Mouse (Mus musculus): ENCODE measurements around the gene Il31.
"Not testable (repeated sequence)": the region's sequence is repeated elsewhere in the genome, so short reads cannot be mapped to it uniquely, and the experiment has no call there.

The Il31 gene

DNA sequence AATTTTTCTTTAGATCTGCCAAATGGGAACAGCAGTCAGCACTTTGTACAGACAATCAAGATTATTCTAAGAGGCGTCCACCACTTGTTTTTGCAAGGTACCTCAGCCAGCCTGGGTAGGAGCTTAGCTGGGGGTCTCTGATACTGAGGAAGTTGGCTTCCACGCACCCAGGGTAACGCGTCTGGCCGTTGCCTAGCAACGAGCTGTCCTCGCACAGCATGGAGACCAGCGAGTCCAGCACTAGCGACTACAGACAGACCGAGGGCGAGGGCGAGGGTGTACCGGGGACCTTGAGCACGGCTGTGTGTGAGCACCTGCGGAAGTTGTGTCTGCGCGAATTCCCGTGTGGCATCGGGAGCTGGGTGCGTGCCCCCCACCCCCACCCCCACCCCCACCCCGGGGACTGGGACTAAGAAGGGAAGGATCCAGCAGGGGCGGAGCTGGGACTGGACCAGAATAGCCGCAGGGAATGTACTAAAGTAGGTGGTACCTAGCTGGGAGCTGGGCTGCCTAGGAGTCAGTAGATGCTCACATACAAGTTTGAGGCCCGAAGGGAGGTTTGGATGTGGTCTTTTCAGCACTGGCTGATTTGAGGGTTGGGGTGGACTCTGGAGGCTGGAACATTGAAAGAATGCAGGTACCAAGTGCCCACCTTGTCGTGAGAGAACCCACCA is at the start of gene Il31, which contains the start of gene Lrrc43:
Gene Il31 (minus strand): TSS at position 378 of the 674 bp plus-strand sequence.
Gene Lrrc43 (plus strand): TSS at position 194 of the 674 bp plus-strand sequence.
- DNase-seq (ENCODE audit: low spot score) = no peak

DNA sequence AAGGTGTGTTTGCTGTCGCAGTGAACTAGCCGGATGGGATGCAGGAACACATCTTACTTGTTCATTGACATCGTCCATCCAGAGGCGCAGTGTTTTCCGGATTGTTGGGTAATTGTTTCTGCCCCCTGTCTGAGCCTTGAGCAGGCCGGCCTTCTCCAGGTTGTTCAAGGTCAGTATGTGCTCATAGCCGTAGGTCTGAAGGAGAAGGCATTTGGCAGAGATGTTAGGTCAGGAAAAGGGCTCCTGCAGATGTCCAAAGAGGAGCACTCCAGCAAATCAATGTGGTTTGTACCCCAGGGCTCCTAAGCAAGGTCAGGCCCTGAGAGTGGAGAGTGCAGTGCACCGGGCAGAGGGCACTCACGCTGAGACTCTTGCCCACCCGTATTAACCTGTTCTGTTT is 44.5 kb upstream of the Il31 start:
- DNase-seq (ENCODE audit: low spot score) = no peak

DNA sequence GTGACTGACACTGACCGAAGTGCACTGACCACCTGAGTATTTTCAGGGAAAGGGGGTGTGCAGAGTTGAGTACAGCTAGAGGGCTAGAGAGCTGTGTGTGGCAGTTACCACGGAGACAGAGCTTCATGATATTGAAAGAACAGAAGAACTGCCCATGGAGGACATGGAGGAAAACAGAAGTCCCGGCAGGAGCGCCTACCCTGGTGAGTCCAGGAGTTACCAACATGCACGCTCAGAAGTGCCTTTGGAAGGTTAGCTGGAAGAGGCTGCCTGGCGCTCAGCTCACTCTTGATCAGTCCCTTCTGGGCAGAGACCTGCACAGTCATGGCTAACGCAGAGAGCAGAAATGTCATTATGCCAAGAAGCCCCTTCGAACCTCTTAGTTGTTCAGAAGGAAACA is 40.8 kb upstream of the Il31 start:
- no peak for DNase-seq (ENCODE audit: low spot score)

DNA sequence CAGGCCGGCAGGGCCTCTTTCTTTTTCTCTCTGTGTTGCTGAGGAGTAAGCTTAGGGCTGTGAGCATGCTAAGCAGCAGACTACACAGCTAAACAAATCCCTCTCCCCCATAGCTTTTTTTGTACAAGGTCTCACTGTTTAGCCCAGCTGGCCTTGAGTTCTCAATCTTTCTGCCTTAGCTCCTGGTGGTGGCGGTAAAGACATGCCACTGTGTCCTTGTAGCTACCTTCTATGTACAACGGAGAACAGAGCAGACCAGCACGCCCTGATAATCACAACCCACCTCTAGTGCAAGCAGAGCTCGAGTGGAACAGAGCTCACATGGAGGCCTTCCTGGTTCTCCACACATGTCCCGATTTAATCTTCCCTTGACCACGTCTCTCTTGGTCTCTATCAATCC is 39.4 kb upstream of the Il31 start:
- no peak for DNase-seq (ENCODE audit: low spot score)

DNA sequence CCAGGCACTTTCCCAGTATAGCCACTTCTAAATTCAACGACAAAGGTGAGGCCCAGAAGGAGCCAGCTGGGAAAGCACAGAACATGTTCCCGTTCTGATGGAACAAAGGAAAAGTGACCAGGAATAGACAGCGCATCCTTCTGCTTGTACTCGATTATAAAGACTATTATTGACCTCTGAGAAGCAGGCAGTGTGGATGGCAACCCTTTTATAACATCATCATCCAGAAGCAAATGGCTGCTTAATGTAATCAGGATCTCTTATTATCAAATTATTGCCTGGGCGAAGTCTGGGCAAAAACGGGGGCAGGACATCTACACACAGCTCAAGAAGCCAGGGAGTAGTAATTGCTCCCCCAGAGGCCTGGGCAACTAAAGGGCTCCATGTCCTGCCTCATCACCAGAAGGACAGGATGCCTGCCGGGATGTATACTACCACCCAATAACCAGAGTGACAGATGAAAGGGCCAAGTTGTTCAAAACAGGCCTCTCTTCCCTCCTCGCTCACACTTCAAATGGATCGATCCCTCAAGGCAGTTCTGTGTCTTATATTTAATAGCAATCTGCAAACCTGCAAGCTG is 36.7 kb upstream of the Il31 start:
- DNase-seq (ENCODE audit: low spot score) = no peak

DNA sequence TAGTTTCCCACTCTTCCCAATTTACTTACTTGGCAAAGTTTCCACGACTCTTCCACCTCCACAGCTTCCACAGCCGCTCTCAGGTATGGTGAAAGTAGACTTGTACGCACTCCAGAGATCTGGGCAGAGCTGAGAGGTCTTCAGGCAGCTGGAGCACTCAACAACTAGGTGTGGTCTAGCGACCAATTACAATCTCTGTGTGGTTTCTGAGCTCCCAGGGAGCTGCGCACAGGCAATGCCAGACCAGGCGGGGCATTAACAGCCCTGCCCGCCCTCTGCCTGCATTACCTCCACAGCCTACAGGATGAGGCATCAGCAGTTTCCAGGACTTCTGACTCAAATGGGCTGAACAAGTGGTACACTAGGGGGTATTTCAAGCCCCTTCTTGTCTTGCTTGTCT is 36.0 kb upstream of the Il31 start, which contains the start of gene Gm49027:
Gene Gm49027 (minus strand): TSS at position 208 of the 400 bp plus-strand sequence.
- no peak for DNase-seq (ENCODE audit: low spot score)

DNA sequence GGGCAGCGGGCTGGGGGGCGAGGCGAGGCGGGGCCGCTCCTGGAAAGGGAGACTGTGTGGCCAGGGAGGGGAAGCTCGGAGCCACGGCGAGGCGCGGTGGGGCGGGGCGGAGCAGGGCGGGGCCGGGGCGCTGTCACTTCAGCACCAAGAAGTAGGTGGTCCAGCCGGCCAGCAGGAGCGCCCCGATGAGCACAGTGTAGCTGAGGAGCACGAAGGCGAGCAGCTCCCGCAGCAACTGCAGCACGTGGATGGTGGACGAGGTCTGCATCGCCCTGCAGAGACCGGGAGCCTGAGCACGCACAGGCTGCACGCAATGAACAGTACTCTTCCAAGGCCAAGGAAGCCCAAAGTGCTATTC is 35.1 kb upstream of the Il31 start:
- peak; percentile 41 for DNase-seq (ENCODE audit: low spot score)

DNA sequence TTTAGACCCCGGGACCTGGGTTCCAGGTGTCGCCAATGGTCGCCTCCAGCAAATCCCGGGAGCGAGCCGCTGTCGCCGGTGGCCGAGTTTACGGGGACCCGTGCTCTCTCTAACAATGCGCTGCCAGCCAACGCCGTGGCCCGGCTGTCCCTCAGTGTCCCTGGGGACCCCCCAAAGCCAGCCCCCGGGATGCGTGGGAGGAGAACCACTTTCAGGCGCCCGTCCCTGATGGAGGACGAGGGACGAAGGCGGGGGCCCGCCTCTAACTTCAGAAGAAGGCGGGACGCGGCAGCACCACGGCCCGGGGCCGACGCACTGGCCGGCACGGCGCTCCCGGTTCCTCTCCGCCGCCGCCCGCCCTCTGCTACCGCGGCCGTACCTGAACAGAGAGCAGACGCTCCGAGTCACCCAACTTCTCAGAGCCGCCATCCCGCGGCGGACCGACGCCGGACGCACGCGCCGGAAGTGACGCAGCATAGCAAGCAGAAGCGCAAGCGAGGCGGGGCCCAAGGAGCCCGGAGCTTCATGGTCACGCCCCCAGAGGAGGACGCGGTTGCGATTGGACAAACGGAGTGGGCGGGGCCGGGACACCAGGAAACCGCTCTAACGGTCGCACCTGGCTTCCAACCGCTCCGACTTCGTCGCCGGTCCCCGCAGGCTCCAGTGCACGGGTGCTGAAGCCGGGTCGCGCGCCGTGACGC is 34.6 kb upstream of the Il31 start, which contains the start of gene Diablo:
Gene Diablo (minus strand): TSS at position 485 of the 701 bp plus-strand sequence.
- peak; percentile 92 for DNase-seq (ENCODE audit: low spot score)

DNA sequence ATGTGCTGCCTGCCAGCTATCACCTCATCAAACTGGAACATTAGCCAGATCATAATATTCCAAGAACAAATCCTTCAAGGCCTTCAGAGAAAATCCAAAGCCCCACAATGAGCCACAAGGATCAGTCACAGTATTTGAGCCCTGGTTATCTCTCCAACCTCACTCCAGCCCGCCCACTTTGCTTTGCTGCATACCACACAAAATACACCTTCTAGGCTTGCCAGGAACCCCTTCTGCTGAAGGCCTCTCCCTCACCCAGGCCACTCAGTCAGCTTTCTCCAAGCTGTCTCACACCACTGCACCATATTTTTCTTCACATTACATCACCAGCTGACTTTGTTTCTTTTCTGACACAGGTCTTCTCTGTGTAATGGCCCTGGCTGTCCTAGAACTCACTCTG is 32.9 kb upstream of the Il31 start:
- DNase-seq (ENCODE audit: low spot score) = no peak

DNA sequence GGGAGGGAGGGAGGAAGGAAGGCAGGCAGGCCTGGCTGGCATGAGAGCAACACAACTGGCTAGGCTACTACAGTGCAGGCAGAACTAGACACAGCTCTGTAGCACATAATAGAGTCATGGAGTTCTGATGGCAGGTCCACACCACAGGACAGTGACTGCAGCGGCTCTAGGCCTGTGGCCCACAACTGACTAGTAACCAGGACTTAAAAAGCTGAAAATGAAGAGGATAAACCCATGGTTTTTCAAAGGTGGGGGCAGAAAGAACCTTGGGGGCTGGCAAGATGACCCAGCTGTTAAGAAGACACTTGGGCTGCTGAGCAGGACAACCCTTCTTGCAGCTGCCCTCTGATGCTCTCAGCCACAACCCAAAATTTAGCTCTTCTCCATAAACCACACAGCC is 32.3 kb upstream of the Il31 start:
- no peak for DNase-seq (ENCODE audit: low spot score)

DNA sequence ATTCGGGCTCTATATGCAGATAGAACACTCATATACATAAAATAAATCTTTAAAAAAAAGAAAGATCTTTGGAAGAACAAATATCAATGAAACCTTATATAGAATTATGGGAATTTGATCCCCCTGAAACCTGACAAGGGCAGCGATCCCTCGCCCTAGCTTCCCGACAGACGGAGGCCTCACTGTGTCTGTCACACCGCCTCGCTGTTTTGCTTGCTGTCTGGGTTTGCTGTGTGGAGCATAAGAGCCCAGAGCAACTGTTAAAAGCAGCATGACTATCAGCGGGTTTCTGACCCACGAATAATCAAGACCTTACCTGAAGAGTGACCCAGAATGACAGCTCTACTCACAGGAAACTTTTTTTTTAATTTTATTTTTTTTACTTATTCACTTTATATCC is 31.4 kb upstream of the Il31 start:
- no peak for DNase-seq (ENCODE audit: low spot score)

DNA sequence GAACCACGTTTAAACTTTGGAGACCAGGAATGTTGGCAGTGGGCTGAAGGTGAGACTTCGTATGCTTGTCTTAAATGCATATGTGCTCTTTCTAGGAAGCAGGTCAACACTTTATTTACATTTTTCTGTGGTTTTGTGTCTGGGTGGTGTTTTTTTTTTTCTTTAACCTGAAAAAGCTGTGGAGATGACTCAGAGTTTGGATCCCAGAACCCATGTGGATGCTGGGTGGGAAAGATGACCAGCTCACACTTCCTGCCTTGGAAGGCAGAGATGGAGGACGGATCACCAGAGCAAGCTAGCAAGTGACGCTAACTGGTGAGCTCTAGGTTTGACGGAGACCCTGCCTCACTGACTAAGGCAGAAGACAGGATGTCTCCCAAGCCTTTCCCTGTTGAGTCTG is 25.6 kb upstream of the Il31 start:
- DNase-seq (ENCODE audit: low spot score) = no peak

DNA sequence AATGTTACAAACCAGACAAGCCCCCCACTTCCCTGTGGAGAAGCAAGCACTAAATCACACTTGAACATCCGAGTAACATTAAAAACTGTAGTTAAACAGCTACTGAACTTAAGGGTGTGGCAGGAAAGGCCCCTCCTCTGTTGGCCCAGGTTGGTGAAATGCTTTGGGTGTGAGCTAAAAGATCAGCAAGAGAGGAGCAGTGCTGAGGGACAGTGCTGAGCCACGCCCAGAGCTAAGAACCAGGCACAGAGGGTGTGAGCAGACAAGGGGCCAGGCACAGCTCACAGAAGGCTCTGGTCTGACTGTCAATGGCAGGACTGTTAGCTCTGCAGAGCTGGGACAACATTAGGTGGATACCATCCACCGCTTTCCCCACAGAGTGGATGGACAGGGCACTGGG is 22.8 kb upstream of the Il31 start:
- no peak for DNase-seq (ENCODE audit: low spot score)

DNA sequence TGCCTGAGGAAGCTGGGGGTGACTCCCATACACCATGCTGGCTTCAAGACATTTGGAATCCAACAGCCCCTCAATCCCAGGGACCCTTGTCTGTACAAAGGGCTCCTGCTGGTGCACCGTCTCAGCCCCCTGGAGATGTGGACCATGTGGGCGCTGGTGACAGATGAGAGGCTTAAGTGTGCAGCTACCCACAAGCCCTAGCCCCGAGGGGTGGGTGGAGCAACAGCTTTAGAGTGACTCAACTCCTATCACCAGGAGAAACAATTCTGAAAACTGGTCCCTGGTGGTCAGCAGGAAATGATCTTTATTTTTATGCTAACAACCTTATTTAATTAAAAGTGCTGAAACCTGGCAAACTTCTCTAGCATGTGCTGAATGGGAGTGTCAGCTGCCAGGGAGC is 22.1 kb upstream of the Il31 start:
- not testable (repeated sequence) for DNase-seq (ENCODE audit: low spot score)

DNA sequence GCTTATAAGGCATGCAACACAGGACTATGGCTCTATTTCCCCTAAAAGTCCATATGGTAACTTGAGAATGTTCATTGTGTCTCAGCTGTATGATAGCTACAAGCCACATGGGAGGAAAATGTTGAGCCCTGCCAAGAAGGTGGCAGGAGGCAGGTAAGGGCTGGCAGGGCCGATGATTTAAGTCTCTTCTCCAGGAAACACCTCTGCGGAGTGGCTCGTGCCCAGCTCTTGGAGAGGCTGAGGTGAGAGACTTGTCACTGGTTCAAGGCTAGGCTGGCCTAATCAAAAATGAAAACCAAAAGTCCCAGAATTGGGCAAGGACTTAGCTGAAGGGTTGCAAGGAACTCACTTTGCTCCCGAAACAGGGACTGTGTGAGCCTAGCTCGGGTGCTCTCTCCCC is 20.9 kb upstream of the Il31 start, which contains the start of gene B3gnt4:
Gene B3gnt4 (plus strand): TSS at position 301 of the 400 bp plus-strand sequence.
- no peak for DNase-seq (ENCODE audit: low spot score)

DNA sequence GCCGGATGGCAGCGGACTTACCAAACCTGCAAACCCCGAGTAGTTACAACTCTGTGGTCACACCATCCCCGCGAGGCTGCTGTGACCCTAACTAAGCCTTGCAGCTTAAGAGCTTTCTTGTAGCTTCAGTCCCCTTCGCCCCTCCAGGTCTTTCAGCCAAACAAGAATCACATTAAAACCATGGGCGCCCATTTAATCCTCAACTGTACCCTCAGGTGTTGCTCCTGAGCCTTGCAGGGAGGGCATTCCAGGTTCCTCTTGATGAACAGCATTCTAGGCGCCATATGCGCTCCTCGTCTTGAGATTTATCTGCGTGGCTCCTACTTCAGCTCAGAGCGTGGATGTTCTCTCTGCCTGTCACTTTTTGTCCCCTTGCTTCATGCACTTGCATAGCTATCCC is 19.6 kb upstream of the Il31 start:
- no peak for DNase-seq (ENCODE audit: low spot score)

DNA sequence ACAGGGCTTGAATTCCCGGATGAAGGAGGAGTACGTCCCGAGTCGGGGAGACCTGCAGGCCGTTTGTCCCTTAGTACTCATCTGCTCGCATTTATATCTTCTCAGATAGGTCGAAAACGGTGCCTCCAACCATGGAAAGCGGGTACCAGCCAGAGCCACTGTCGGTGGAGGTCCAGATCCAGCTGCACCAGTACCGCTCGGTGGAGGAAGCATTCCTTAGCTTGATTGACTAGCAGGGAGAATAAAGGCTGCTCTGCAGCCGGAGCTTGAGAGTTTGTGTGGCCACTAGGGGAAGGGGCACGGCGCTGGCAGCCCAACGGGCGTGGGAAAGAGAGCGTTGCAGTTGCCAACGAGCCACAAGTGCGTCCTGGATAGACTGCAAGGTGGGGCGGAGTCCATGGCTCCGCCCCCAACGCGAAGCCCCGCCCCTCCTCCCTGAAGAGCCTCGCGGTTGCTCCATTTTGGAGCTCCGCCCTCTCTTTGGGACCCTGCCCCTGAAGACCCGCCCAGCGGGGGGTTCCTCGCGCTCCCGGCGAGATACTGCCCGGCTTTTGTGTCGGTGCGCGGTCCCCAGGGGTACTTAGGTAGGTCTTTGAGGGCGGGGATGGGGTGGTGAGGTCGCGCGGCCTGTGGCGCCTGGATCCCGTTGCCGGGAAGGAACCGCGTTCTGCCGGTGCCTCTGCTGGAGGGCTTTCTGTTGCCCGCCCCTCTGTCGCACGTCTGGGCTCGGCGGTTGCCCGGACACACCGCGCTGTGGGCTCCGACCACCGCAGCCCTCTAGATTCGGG is 18.8 kb upstream of the Il31 start:
- no peak for DNase-seq (ENCODE audit: low spot score)

DNA sequence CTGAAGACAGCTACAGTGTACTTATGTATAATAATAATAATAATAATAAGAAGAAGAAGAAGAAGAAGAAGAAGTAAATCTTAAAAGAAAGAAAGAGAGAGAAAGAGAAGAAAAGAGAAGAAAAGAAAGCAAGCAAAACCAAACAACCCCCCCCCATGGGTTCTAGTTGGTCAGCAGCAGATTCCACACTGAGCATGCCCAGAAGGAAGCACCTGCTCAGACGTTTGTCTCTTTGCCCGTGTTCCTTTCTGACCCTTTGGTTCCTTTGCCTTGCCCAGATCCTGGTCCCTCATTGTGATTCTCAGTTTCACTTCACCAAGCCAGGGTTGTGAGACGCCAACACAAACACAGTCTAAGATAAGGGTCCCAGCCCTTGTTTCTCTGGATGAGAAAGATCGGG is 12.7 kb upstream of the Il31 start:
- DNase-seq (ENCODE audit: low spot score) = no peak

DNA sequence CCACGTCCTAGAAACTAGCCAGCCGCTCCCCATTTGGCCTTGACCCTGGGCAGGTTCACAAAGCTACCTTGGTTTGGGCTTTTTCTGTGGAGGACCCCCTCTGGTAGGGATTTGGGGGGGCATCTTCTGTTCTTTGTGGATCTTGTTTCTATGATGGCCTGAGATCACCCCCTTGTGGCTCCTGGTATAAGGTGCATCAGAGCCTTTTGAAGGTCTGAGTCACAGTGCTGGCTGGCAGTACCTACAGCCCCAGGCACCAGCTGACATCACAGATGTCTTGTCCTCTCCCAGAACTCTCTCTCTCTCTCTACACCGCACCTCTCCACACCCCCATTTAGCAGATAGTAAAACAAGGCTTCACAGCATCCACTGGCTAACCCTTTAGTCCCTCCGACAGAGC is 10.4 kb upstream of the Il31 start:
- no peak for DNase-seq (ENCODE audit: low spot score)

DNA sequence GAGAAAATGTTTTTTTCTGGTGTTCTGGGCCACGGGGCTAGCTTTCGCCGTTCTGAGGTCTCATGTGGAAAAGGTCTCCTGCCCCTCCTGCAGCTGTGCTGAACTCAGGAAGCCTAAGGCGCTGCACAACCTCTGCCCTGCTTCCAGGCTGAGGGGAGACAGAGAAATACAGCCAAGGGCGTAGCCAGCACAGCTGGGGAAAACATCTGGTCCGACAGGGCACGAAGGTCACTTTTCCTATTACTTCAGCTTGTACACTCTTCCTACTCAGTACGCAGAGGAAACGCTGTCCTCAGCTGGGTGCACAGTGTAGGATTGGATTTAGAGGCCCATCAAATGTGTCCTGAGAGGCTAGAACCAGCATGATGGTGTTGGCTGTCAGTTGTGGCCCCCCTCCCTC is 646 bp upstream of the Il31 start:
- DNase-seq (ENCODE audit: low spot score) = no peak

DNA sequence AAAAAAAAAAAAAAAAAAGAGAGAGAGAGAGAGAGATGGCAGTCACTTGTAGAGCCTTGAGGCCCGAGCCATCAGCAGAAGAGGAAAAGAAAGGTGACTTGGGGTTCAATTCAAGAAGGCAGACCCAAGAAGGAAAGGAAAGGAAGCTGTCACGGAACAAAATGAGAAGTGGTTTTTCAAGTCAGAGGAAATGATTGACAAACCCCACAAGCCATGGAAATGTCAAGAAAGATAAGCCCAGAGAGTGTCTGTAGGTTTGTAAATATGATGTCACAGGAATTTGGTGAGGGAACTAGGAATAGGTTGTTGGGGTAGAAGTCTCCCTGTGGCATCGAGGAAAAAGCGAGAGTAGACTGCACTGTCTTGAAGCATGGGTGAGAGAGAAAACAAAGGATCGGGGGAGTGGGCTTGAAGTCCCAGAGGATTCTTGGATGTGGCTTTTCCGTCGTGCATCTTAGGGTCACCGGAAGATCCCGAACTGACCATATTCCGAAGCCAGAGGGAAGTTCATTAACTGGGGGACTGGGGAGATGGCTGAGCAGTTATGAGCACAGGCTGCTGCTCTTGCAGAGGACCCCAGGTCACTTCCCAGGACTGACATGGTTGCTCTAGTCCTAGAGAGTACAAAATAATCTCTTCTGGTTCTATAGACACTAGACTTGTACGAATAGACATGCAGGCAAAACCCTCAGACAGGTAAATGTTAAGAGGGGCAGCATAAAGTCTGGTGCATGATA is 1.5 kb downstream of the Il31 start:
- no peak for DNase-seq (ENCODE audit: low spot score)

DNA sequence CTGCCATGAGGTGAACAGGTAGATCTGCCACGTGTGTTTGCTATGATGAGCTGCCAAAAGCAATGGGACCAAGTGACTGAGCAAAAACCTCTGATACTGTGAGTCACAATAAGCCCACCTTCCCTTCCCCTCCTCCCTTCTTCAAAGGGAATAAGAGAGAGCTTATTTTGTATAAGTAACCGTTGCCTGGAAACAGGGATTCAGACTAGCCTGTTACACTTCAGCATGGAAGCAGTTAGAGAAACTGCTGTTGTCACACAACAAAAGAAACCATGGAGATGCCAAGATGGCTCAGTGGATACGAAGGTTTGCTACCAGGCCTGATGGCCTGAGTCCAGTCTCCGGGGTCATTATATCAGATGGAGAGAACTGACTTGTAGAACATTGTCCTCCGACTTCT is 15.5 kb downstream of the Il31 start:
- no peak for DNase-seq (ENCODE audit: low spot score)
